ENCODE assay signal across 18 mouse cellular contexts in genomic region chr17:11620770-11621169, GRCm38 (mm10).
DNase-seq lines count a peak whose midpoint lies in the region; TF ChIP-seq lines count a peak whose summit lies in the region.
"Had no signal": no experiment of that assay in that cellular context is flagged by ENCODE, and none has a peak within 500 bp of the region (broad histone marks: within the 10 kb centered on the region; RNA-seq: fewer than 3 reads in every experiment).

No protein-coding gene starts in this region.

- no peaks in the 10 kb centered on the region for H3K27me3 ChIP-seq in heart, embryonic 10.5 days (ENCODE audit: insufficient read depth, poor library complexity, severe bottlenecking)
- H3K27me3 ChIP-seq: embryonic facial prominence, embryonic 12.5 days; embryonic facial prominence, embryonic 15.5 days; heart, embryonic 13.5 days; hindbrain, embryonic 12.5 days had no signal

- no peaks in the 10 kb centered on the region for H3K36me3 ChIP-seq in heart, embryonic 10.5 days
- H3K36me3 ChIP-seq: embryonic facial prominence, embryonic 12.5 days; embryonic facial prominence, embryonic 15.5 days; heart, embryonic 13.5 days; hindbrain, embryonic 12.5 days had no signal

- no peak overlapping the region for H3K27ac ChIP-seq in heart, embryonic 10.5 days
- H3K27ac ChIP-seq in layer of hippocampus, adult 2 months = peak overlapping the region; percentile 82
- H3K27ac ChIP-seq: embryonic facial prominence, embryonic 12.5 days; embryonic facial prominence, embryonic 15.5 days; gastrocnemius, adult 2 months; heart, embryonic 13.5 days; hindbrain, embryonic 12.5 days had no signal

- WGBS in heart, embryonic 10.5 days = 79% methylated on average over 3 of the region's 3 CpGs

- no peaks in the 10 kb centered on the region for H3K9me3 ChIP-seq in heart, embryonic 10.5 days
- H3K9me3 ChIP-seq: embryonic facial prominence, embryonic 12.5 days; embryonic facial prominence, embryonic 15.5 days; heart, embryonic 13.5 days; hindbrain, embryonic 12.5 days had no signal

- DNase-seq in heart, adult 11 months = peak; percentile 43
- no peak for DNase-seq in heart, embryonic 10.5 days (ENCODE audit: low spot score)
- peak; percentile 40 to 61 for DNase-seq in layer of hippocampus, adult 2 months (ENCODE audit: low spot score in 2 of 2)
- no peak for DNase-seq in layer of hippocampus, adult 11-12 months (ENCODE audit: low spot score)
- DNase-seq in right cerebral cortex, adult 18-20 months = peak; percentile 16
- no peak for DNase-seq in right cerebral cortex, postnatal 10 days (ENCODE audit: low spot score in 2 of 2)
- DNase-seq in kidney, postnatal 25 days = no peak
- DNase-seq in thymus, postnatal 4 days = no peak
- DNase-seq: forebrain, postnatal 0 days; gastrocnemius, adult 2 months; gastrocnemius, postnatal 14 days; heart, adult 18-20 months; heart, postnatal 14 days; heart, postnatal 4 days had no signal

- H3K4me3 ChIP-seq in heart, embryonic 10.5 days = no peak overlapping the region
- H3K4me3 ChIP-seq in layer of hippocampus, adult 2 months = no peak overlapping the region
- H3K4me3 ChIP-seq: embryonic facial prominence, embryonic 12.5 days; embryonic facial prominence, embryonic 15.5 days; gastrocnemius, adult 2 months; heart, embryonic 13.5 days; hindbrain, embryonic 12.5 days had no signal

- peaks cover 5% of the 10 kb centered on the region; the same call in 1 of the 2 replicates for H3K4me1 ChIP-seq in heart, embryonic 10.5 days
- H3K4me1 ChIP-seq: embryonic facial prominence, embryonic 15.5 days had no signal

- no peak for TF ChIP-seq CTCF in layer of hippocampus, adult 2 months (conservative IDR thresholded peaks at IDR 0.05)

Comparison
In these comparisons a context has a peak if more than half of its experiments do, and no peak if none do; other contexts are left out.
1. DNase-seq: peak in heart, adult 11 months (single experiment), layer of hippocampus, adult 2 months (2 of 2) and right cerebral cortex, adult 18-20 months (single experiment); none in heart, embryonic 10.5 days (single experiment), layer of hippocampus, adult 11-12 months (single experiment), right cerebral cortex, postnatal 10 days (0 of 2), kidney, postnatal 25 days (0 of 2) and thymus, postnatal 4 days (single experiment).